Mouse (Mus musculus): ENCODE data around the gene Actr8. TPM values are rescaled to one million over a fixed set of nuclear protein-coding genes. Genes with fewer than 3 reads are reported as not detected.

The Actr8 gene
- 38.5 and 39.2 TPM in 2 replicates for polyA plus RNA-seq (2015; fragmentation: Nextera tagmentation; extraction: Ambion mirVana)

DNA sequence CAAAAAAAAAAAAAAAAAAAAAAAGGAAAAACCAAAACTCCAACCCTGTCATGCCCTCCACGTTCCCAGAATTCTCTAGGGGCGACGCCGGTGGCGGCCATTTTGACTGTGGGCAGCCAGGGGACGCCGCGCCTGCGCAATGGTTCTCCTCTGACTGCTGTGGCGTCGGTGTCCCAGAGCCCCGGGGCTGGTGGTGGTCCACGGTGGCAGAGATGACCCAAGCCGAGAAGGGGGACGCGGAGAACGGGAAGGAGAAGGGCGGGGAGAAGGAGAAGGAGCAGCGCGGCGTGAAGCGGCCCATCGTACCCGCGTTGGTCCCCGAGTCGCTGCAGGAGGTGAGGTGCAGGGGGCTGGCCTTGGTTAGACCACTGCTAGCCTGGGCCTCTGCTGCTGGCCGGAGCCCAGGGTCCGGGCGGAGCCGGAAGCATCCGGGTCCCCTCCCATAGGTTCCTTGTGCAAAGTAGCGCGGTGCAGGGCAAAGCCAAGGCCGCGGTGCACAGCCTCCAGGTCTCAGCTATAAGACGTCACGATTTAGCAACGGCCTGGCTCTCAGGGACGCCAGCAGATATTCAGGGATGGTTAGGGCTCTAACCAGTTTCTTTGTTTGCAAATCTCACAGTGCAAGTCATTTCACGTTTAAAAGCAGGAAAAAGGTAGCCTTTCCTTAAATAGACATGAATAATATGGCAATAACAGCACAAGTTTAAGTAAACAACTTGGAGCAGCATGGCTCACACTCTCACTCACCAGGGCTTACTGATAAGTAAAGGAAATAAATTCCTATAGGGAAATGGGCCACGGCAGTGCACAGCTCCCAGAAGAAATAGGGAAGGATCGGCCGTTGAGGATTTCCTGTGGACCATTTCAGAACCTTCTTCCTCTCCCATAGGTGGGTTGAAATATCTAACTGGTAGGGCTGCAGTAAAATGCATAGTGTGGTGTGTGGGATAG, at the start of gene Actr8:
TSS of gene Actr8 (plus strand) at position 84 of the 951 bp plus-strand sequence.
- WGBS = under 1% methylated on average over 33 of the region's 44 CpGs

DNA sequence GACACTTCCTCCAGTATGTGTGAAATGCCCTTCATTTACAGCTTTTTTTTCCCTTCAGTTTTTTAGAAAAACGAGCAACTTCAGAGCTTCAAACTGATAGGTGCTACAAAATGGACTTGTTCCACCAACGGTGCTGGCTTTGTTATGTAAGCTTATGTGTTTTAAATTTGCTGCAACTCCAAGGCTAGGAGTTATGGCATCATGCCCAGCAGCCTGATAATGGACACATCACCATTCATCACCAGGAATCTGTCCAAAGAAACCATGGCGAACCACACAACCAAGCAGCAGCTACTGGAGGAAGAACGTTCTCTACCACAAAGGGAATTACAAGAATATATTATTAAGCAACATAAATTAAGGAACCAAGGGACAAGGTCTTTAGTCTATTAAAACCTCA, 49.2 kb upstream of the Actr8 start:
- DNase-seq (ENCODE audit: low spot score) = no peak
- Histone ChIP-seq H3K27me3 (replicated peaks; ENCODE audit: insufficient read depth, low read length) (no peaks in the 10 kb centered on the region), H3K4me2 (replicated peaks; ENCODE audit: low read depth, low read length) (no peak overlapping the region), H3K27ac (ENCODE audit: low read length) (no peak overlapping the region), H3K9me3 (ENCODE audit: low read length) (no peaks in the 10 kb centered on the region), H3K4me3 (ENCODE audit: low read depth, low read length) (no peak overlapping the region), H3K4me1 (ENCODE audit: insufficient read depth, low read depth, low read length) (no peaks in the 10 kb centered on the region), H3K9ac (replicated peaks; ENCODE audit: low read depth) (no peak overlapping the region), H3K36me3 (ENCODE audit: insufficient read depth, low read length) (no peaks in the 10 kb centered on the region)
- ATAC-seq = no peak
- WGBS = 60% methylated on average over 4 of the region's 4 CpGs
- TF ChIP-seq EP300 (IDR thresholded peaks at IDR 0.05) (no peak), CTCF (IDR thresholded peaks at IDR 0.05) (no peak)

More for the DNA sequence above, at the start of gene Actr8:
- no peaks in the 10 kb centered on the region for H3K9me3 ChIP-seq (ENCODE audit: low read length)
- DNase-seq (ENCODE audit: low spot score) (peak; percentile 95), ATAC-seq (peak; percentile 98)
- no peaks in the 10 kb centered on the region for H3K27me3 ChIP-seq (replicated peaks; ENCODE audit: insufficient read depth, low read length)
- H3K27ac ChIP-seq (ENCODE audit: low read length) = peak within 1 kb of the TSS; percentile 89
- peak within 1 kb of the TSS; percentile 52 for H3K4me2 ChIP-seq (replicated peaks; ENCODE audit: low read depth, low read length)
- peak within 1 kb of the TSS; percentile 80 for H3K9ac ChIP-seq (replicated peaks; ENCODE audit: low read depth)
- H3K36me3 ChIP-seq (ENCODE audit: insufficient read depth, low read length) = peaks cover 21% of the 10 kb centered on the region; the same call in 1 of the 2 replicates
- TF ChIP-seq CTCF (IDR thresholded peaks at IDR 0.05) (no peak), EP300 (IDR thresholded peaks at IDR 0.05) (no peak)
- H3K4me1 ChIP-seq (ENCODE audit: insufficient read depth, low read depth, low read length) = peaks cover 9% of the 10 kb centered on the region; the same call in 1 of the 2 replicates
- H3K4me3 ChIP-seq (ENCODE audit: low read depth, low read length) = peak within 1 kb of the TSS; percentile 63

DNA sequence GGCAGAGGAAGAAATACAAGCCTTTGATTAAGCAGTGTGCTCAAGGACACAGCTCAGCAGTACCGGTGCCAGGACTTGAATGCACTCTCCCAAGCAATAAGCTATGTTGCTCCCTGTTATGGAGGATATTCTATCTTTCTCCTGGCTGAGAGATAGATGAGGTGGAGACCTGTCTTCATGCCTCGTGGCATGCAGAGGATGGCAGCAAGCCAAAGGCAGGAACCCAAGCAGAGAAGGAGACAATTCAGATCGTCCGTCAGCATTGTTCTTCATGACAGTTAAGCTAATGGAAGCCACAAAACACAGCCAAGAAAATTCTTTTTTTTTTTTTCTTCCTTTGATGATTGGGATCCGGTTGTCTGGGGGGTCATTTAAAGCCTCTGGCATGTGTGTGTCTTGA, 42.6 kb upstream of the Actr8 start:
- H3K9me3 ChIP-seq (ENCODE audit: low read length) = no peaks in the 10 kb centered on the region
- H3K27ac ChIP-seq (ENCODE audit: low read length) = no peak overlapping the region
- ATAC-seq (no peak), DNase-seq (ENCODE audit: low spot score) (no peak)
- no peak for TF ChIP-seq CTCF (IDR thresholded peaks at IDR 0.05)
- TF ChIP-seq EP300 (IDR thresholded peaks at IDR 0.05) = no peak
- no peaks in the 10 kb centered on the region for H3K27me3 ChIP-seq (replicated peaks; ENCODE audit: insufficient read depth, low read length)
- H3K4me2 ChIP-seq (replicated peaks; ENCODE audit: low read depth, low read length) = no peak overlapping the region
- H3K36me3 ChIP-seq (ENCODE audit: insufficient read depth, low read length) = no peaks in the 10 kb centered on the region
- no peak overlapping the region for H3K4me3 ChIP-seq (ENCODE audit: low read depth, low read length)
- H3K9ac ChIP-seq (replicated peaks; ENCODE audit: low read depth) = no peak overlapping the region
- H3K4me1 ChIP-seq (ENCODE audit: insufficient read depth, low read depth, low read length) = no peaks in the 10 kb centered on the region
- 38% methylated on average over 5 of the region's 5 CpGs for WGBS

DNA sequence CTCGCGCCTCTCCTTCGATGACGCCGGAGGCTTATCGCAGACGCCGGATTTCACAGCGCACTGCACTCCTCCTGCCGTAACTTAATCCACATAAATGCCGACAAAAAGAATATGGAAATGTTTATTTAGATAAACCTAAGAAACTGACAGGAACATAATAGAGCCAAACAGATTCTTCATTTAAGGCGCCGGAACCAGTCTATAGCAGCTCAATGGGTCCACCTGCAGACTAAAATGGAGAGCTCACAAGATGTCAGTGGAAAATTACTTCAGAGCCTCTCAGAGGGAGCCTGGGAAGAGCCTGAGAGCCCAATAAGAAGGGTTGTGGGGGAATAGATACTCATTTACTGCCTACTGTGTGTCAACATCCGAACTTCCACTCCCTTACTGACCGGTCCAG, 40.7 kb upstream of the Actr8 start:
- TF ChIP-seq EP300 (IDR thresholded peaks at IDR 0.05) (no peak), CTCF (IDR thresholded peaks at IDR 0.05) (no peak; the same call in 1 of the 2 replicates)
- no peak overlapping the region for H3K4me3 ChIP-seq (ENCODE audit: low read depth, low read length)
- H3K27me3 ChIP-seq (replicated peaks; ENCODE audit: insufficient read depth, low read length) = no peaks in the 10 kb centered on the region
- H3K4me2 ChIP-seq (replicated peaks; ENCODE audit: low read depth, low read length) = no peak overlapping the region
- no peak overlapping the region for H3K9ac ChIP-seq (replicated peaks; ENCODE audit: low read depth)
- H3K27ac ChIP-seq (ENCODE audit: low read length) = no peak overlapping the region
- WGBS = 76% methylated on average over 15 of the region's 15 CpGs
- no peaks in the 10 kb centered on the region for H3K36me3 ChIP-seq (ENCODE audit: insufficient read depth, low read length)
- no peak for ATAC-seq
- no peaks in the 10 kb centered on the region for H3K9me3 ChIP-seq (ENCODE audit: low read length)
- DNase-seq (ENCODE audit: low spot score) = no peak
- H3K4me1 ChIP-seq (ENCODE audit: insufficient read depth, low read depth, low read length) = no peaks in the 10 kb centered on the region

DNA sequence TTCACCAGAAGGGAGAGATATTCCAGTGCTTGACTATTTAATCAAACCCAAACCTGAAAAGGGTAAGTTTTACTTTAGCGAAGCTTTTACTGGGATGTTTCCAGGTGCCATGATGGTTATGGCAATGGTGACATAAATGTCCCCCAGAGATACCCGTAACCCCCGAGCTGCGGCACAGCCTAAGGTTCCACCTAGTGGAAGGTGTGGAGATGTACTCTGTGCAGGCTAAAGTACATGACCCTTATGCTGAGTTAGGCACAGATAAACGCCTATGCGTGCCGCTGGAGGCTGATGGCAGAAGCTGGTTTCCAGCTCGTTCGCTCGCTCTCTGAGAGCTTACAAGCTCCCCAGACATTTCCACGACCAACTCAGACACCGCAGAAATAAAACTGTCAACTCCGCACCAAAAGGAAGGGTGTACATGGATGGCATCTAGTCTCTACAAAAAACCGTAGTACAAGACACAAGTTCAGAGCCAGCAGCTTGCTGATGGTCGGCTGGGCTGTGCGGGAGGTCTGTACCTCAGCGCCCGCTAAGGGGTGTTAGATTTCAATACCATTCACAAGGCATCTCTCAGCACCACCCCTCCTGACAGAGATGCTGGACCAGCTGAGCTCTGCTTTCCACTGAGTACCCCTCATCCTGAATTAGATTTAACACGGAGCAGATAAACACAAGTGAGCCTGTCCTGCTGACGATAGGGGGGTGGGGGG, 38.4 kb upstream of the Actr8 start:
- TF ChIP-seq CTCF (IDR thresholded peaks at IDR 0.05) = no peak
- TF ChIP-seq EP300 (IDR thresholded peaks at IDR 0.05) = no peak
- H3K27ac ChIP-seq (ENCODE audit: low read length) = no peak overlapping the region
- H3K4me2 ChIP-seq (replicated peaks; ENCODE audit: low read depth, low read length) = no peak overlapping the region
- H3K27me3 ChIP-seq (replicated peaks; ENCODE audit: insufficient read depth, low read length) = no peaks in the 10 kb centered on the region
- H3K4me3 ChIP-seq (ENCODE audit: low read depth, low read length) = no peak overlapping the region
- WGBS = 40% methylated on average over 20 of the region's 20 CpGs
- ATAC-seq = no peak
- H3K36me3 ChIP-seq (ENCODE audit: insufficient read depth, low read length) = no peaks in the 10 kb centered on the region
- no peaks in the 10 kb centered on the region for H3K4me1 ChIP-seq (ENCODE audit: insufficient read depth, low read depth, low read length)
- DNase-seq (ENCODE audit: low spot score) = no peak
- no peaks in the 10 kb centered on the region for H3K9me3 ChIP-seq (ENCODE audit: low read length)
- H3K9ac ChIP-seq (replicated peaks; ENCODE audit: low read depth) = no peak overlapping the region

DNA sequence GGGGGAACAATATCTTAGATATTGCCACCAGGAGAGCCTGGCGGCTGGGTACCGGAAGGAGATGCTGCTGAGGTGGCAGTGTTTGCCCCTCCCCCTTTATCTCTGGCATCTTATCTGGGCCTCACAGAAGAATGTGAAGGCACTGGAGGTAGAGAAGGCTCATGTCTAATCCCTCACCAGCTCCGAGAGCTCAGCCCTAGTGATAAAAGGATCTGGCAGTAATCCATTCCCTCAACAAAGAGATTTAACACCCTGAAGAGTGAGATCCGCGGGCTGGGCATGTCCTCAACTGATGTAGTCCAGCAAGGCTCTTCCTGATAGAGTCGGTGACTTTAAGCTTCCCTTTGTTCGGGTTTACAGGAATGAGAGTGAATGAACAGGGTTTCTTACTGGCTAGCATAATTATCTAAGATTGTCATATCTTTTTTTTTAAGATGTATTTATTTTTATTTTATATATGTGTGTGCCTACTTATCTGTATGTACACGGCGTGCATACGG, 37.8 kb upstream of the Actr8 start:
- no peaks in the 10 kb centered on the region for H3K27me3 ChIP-seq (replicated peaks; ENCODE audit: insufficient read depth, low read length)

More for the DNA sequence above, 37.8 kb upstream of the Actr8 start:
- no peak overlapping the region for H3K9ac ChIP-seq (replicated peaks; ENCODE audit: low read depth)
- H3K9me3 ChIP-seq (ENCODE audit: low read length) = no peaks in the 10 kb centered on the region
- H3K4me1 ChIP-seq (ENCODE audit: insufficient read depth, low read depth, low read length) = no peaks in the 10 kb centered on the region
- no peak for TF ChIP-seq EP300 (IDR thresholded peaks at IDR 0.05)
- TF ChIP-seq CTCF (IDR thresholded peaks at IDR 0.05) = no peak
- no peak overlapping the region for H3K27ac ChIP-seq (ENCODE audit: low read length)
- ATAC-seq (no peak), DNase-seq (ENCODE audit: low spot score) (no peak)
- H3K36me3 ChIP-seq (ENCODE audit: insufficient read depth, low read length) = no peaks in the 10 kb centered on the region
- no peak overlapping the region for H3K4me2 ChIP-seq (replicated peaks; ENCODE audit: low read depth, low read length)
- 9% methylated on average over 10 of the region's 10 CpGs for WGBS
- no peak overlapping the region for H3K4me3 ChIP-seq (ENCODE audit: low read depth, low read length)

Data from lung, postnatal 0 days (tissue).